Mouse (Mus musculus) lung, embryonic 15.5 days (tissue): ENCODE measurements at regions not wholly inside any gene's neighbourhood (a gene's known extent, or its start where the extent isn't known, plus 50 kb on each side); places are given as distances from the start of the nearest gene placed in this dataset.

Experiments used
- ATAC-seq: fragments of 200-750 bp; cut with Nextera tagmentation; 2 replicates; pipeline ENCODE4 v1.8.0; 2017; ENCODE audit warnings: moderate number of reproducible peaks, borderline replicate concordance; ENCODE audit not compliant: low FRiP score, low TSS enrichment; ENCODE audit errors: extremely low read depth
- H3K27ac ChIP-seq: fragments of 300-500 bp; sonication (generic); 2 replicates; pipeline ENCODE4 v1.5.1; 2015; ENCODE audit warnings: moderate library complexity, mild to moderate bottlenecking, inconsistent platforms
- H3K27me3 ChIP-seq: fragments of 300-500 bp; sonication (generic); 2 replicates; pipeline ENCODE4 v1.6.1; 2015; ENCODE audit warnings: inconsistent platforms
- H3K36me3 ChIP-seq: fragments of 300-500 bp; sonication (generic); 2 replicates; pipeline ENCODE4 v1.6.1; 2015; ENCODE audit warnings: inconsistent platforms
- H3K4me1 ChIP-seq: fragments of 300-500 bp; sonication (generic); 2 replicates; pipeline ENCODE4 v1.6.1; 2015; ENCODE audit warnings: inconsistent platforms
- H3K4me2 ChIP-seq: fragments of 300-500 bp; sonication (generic); 2 replicates; pipeline ENCODE4 v1.6.1; 2015; ENCODE audit warnings: inconsistent platforms, mild to moderate bottlenecking, moderate library complexity
- H3K4me3 ChIP-seq: fragments of 300-500 bp; sonication (generic); 2 replicates; pipeline ENCODE4 v1.5.1; 2015; ENCODE audit warnings: mild to moderate bottlenecking, inconsistent platforms
- H3K9ac ChIP-seq: fragments of 300-500 bp; sonication (generic); 2 replicates; pipeline ENCODE4 v1.6.1; 2015; ENCODE audit warnings: inconsistent platforms
- H3K9me3 ChIP-seq: fragments of 300-500 bp; sonication (generic); 2 replicates; pipeline ENCODE4 v1.6.1; 2016; ENCODE audit warnings: inconsistent platforms
- WGBS: fragments of 180-500 bp; shearing (Covaris S2); methylation state at CpG from one replicate; pipeline ENCODE4 v1.1.7; 2015; 5-methylcytosine and 5-hydroxymethylcytosine counted together

- Histone ChIP-seq H3K9me3 (no peaks in the 10 kb centered on the region), H3K9ac (no peak overlapping the region), H3K4me3 (no peak overlapping the region), H3K4me2 (no peak overlapping the region), H3K27me3 (no peaks in the 10 kb centered on the region), H3K27ac (no peak overlapping the region), H3K4me1 (peaks cover 28% of the 10 kb centered on the region), H3K36me3 (no peaks in the 10 kb centered on the region)
- WGBS, result 44% methylated on average over 9 of the region's 9 CpGs
- ATAC-seq, result no peak
Measured at GRCm38 (mm10) chr16:29950136-29950535, 114.0 kb upstream of the Hes1 start.

- Histone ChIP-seq H3K4me1 (peaks cover 21% of the 10 kb centered on the region), H3K36me3 (no peaks in the 10 kb centered on the region), H3K4me2 (no peak overlapping the region), H3K27ac (no peak overlapping the region), H3K9me3 (no peaks in the 10 kb centered on the region), H3K9ac (no peak overlapping the region), H3K27me3 (no peaks in the 10 kb centered on the region), H3K4me3 (no peak overlapping the region)
- WGBS, result 89% methylated on average over 4 of the region's 4 CpGs
- no peak for ATAC-seq
Measured at GRCm38 (mm10) chr16:29950791-29951190, 113.4 kb upstream of the Hes1 start.

GRCm38 (mm10) chr16:29954700-29955099 lies 109.5 kb upstream of the Hes1 start:
- Histone ChIP-seq H3K9ac (no peak overlapping the region), H3K4me1 (0 out of 2 replicates have a peak, but pooled peaks cover under 1% of the 10 kb centered on the region), H3K27me3 (no peaks in the 10 kb centered on the region), H3K9me3 (no peaks in the 10 kb centered on the region), H3K4me2 (no peak overlapping the region), H3K4me3 (no peak overlapping the region), H3K36me3 (no peaks in the 10 kb centered on the region), H3K27ac (no peak overlapping the region)
- WGBS, result 77% methylated on average over 10 of the region's 10 CpGs
- ATAC-seq, result no peak

GRCm38 (mm10) chr16:29956904-29957303 lies 107.3 kb upstream of the Hes1 start:
- WGBS, result 70% methylated on average over 7 of the region's 7 CpGs
- no peak overlapping the region for H3K27ac ChIP-seq
- H3K4me1 ChIP-seq, result peaks cover 12% of the 10 kb centered on the region
- H3K27me3 ChIP-seq, result no peaks in the 10 kb centered on the region
- H3K36me3 ChIP-seq, result no peaks in the 10 kb centered on the region
- H3K4me3 ChIP-seq, result no peak overlapping the region
- no peak overlapping the region for H3K9ac ChIP-seq
- ATAC-seq, result no peak
- no peaks in the 10 kb centered on the region for H3K9me3 ChIP-seq
- no peak overlapping the region for H3K4me2 ChIP-seq

- Histone ChIP-seq H3K4me1 (peaks cover 12% of the 10 kb centered on the region), H3K36me3 (no peaks in the 10 kb centered on the region), H3K9ac (no peak overlapping the region), H3K27me3 (no peaks in the 10 kb centered on the region), H3K9me3 (no peaks in the 10 kb centered on the region), H3K4me3 (no peak overlapping the region), H3K4me2 (peak overlapping the region; percentile 23; the same call in 1 of the 2 replicates), H3K27ac (no peak overlapping the region)
- peak; percentile 48; the same call in 1 of the 2 replicates for ATAC-seq
- WGBS, result 45% methylated on average over 12 of the region's 12 CpGs
Measured at GRCm38 (mm10) chr16:29959939-29960637, 104.1 kb upstream of the Hes1 start.

- no peak overlapping the region for H3K9ac ChIP-seq
- no peaks in the 10 kb centered on the region for H3K36me3 ChIP-seq
- no peaks in the 10 kb centered on the region for H3K27me3 ChIP-seq
- 36% methylated on average over 4 of the region's 4 CpGs for WGBS
- ATAC-seq, result no peak
- no peak overlapping the region for H3K4me3 ChIP-seq
- H3K27ac ChIP-seq, result no peak overlapping the region
- peaks cover 12% of the 10 kb centered on the region for H3K4me1 ChIP-seq
- no peak overlapping the region for H3K4me2 ChIP-seq
- H3K9me3 ChIP-seq, result no peaks in the 10 kb centered on the region
Measured at GRCm38 (mm10) chr16:29963284-29963683, 100.9 kb upstream of the Hes1 start.

- Histone ChIP-seq H3K4me2 (no peak overlapping the region), H3K9ac (no peak overlapping the region), H3K27me3 (no peaks in the 10 kb centered on the region), H3K4me3 (no peak overlapping the region), H3K27ac (no peak overlapping the region), H3K4me1 (peaks cover 17% of the 10 kb centered on the region), H3K9me3 (no peaks in the 10 kb centered on the region), H3K36me3 (no peaks in the 10 kb centered on the region)
- no peak for ATAC-seq
- 84% methylated on average over 8 of the region's 8 CpGs for WGBS
Measured at GRCm38 (mm10) chr16:29964563-29964962, 99.6 kb upstream of the Hes1 start.

- WGBS, result 43% methylated on average over 5 of the region's 5 CpGs
- H3K9me3 ChIP-seq, result no peaks in the 10 kb centered on the region
- H3K27ac ChIP-seq, result peak overlapping the region; percentile 16
Measured at GRCm38 (mm10) chr16:29968743-29969142, 95.4 kb upstream of the Hes1 start.

GRCm38 (mm10) chr16:29972741-29973141 lies 91.4 kb upstream of the Hes1 start:
- no peaks in the 10 kb centered on the region for H3K27me3 ChIP-seq
- H3K4me2 ChIP-seq, result no peak overlapping the region
- no peaks in the 10 kb centered on the region for H3K9me3 ChIP-seq
- 56% methylated on average over 1 of the region's 1 CpGs for WGBS
- peaks cover 25% of the 10 kb centered on the region for H3K4me1 ChIP-seq
- H3K9ac ChIP-seq, result no peak overlapping the region
- ATAC-seq, result no peak
- no peak overlapping the region for H3K4me3 ChIP-seq
- H3K36me3 ChIP-seq, result no peaks in the 10 kb centered on the region
- H3K27ac ChIP-seq, result 0 out of 2 replicates have a peak overlapping the region, but pooled peaks have one; percentile 25

More at GRCm38 (mm10) chr16:29968743-29969142, 95.4 kb upstream of the Hes1 start:
- Histone ChIP-seq H3K4me2 (no peak overlapping the region), H3K9ac (no peak overlapping the region), H3K27me3 (no peaks in the 10 kb centered on the region), H3K4me3 (no peak overlapping the region), H3K36me3 (no peaks in the 10 kb centered on the region), H3K4me1 (peaks cover 16% of the 10 kb centered on the region)
- no peak for ATAC-seq

GRCm38 (mm10) chr16:29973250-29973649 lies 90.9 kb upstream of the Hes1 start:
- Histone ChIP-seq H3K4me1 (peaks cover 31% of the 10 kb centered on the region), H3K9me3 (no peaks in the 10 kb centered on the region), H3K4me2 (no peak overlapping the region), H3K36me3 (no peaks in the 10 kb centered on the region), H3K27me3 (no peaks in the 10 kb centered on the region), H3K27ac (0 out of 2 replicates have a peak overlapping the region, but pooled peaks have one; percentile 25), H3K9ac (no peak overlapping the region), H3K4me3 (no peak overlapping the region)
- 19% methylated on average over 7 of the region's 7 CpGs for WGBS
- ATAC-seq, result no peak

GRCm38 (mm10) chr16:29975800-29976199 lies 88.4 kb upstream of the Hes1 start:
- H3K4me2 ChIP-seq, result no peak overlapping the region
- 93% methylated on average over 3 of the region's 3 CpGs for WGBS
- H3K9me3 ChIP-seq, result no peaks in the 10 kb centered on the region
- H3K27ac ChIP-seq, result no peak overlapping the region
- no peak overlapping the region for H3K9ac ChIP-seq
- peaks cover 40% of the 10 kb centered on the region for H3K4me1 ChIP-seq
- H3K36me3 ChIP-seq, result no peaks in the 10 kb centered on the region
- no peak overlapping the region for H3K4me3 ChIP-seq
- ATAC-seq, result no peak
- no peaks in the 10 kb centered on the region for H3K27me3 ChIP-seq

GRCm38 (mm10) chr16:29977011-29977410 lies 87.2 kb upstream of the Hes1 start:
- H3K36me3 ChIP-seq, result no peaks in the 10 kb centered on the region
- H3K27me3 ChIP-seq, result no peaks in the 10 kb centered on the region
- ATAC-seq, result no peak
- peaks cover 40% of the 10 kb centered on the region for H3K4me1 ChIP-seq
- H3K27ac ChIP-seq, result no peak overlapping the region
- H3K4me3 ChIP-seq, result no peak overlapping the region
- H3K4me2 ChIP-seq, result no peak overlapping the region
- no peaks in the 10 kb centered on the region for H3K9me3 ChIP-seq
- H3K9ac ChIP-seq, result no peak overlapping the region
- WGBS, result 57% methylated on average over 3 of the region's 3 CpGs
